Mouse (Mus musculus) megakaryocyte, embryonic 14.5 days (primary cell): ENCODE measurements around the gene Tent4b.

Experiments used
- FLI1 ChIP-seq: IDR thresholded peaks from 2 replicates; pipeline ENCODE4 v1.6.1; 2012; ENCODE audit warnings: low read length, inconsistent platforms, mixed read lengths
- GATA1 ChIP-seq: IDR thresholded peaks from 3 replicates; pipeline ENCODE4 v1.6.1; 2012; ENCODE audit warnings: mixed read lengths, low read length, inconsistent platforms, borderline replicate concordance

- no peak for TF ChIP-seq FLI1
- TF ChIP-seq GATA1: no peak
Measured at GRCm38 (mm10) chr8:88301589-88302437, 102.8 kb downstream of the Tent4b start.
